Mouse (Mus musculus) central nervous system, embryonic 11.5 days (tissue): ENCODE data around the gene Abcc6. TPM values are rescaled to one million over a fixed set of nuclear protein-coding genes. Genes with fewer than 3 reads are reported as not detected.

Source experiments
- polyA plus RNA-seq: library from polyadenylated mRNA; depleted of rRNA; stranded (reverse); fragments of >200 nt; gene quantifications from 2 replicates; pipeline ENCODE4 v1.2.3, GENCODE M21; 2012; rRNA removed

Abcc6 gene
- polyA plus RNA-seq, result 1.0 and 1.4 TPM in 2 replicates

DNA sequence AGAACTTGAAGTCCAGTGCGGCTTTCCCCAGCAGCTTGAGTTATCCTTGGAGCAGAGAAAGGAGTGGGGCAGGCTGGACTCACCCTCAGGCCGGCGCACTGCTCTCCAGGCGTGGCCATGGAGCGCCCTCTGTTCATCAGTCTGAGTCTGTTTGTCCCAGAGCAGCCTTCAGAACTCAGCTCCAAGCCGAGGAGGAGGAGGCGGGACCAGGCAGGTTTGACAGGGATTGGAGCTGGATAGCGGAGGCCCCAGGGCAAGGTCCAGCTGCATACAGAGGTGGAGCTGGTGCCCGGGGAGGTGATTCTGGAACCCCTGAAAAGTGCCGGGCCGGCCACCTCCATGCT is at the start of gene Abcc6:
Abcc6 (minus strand) TSS at position 158 of the 344 bp plus-strand sequence.

DNA sequence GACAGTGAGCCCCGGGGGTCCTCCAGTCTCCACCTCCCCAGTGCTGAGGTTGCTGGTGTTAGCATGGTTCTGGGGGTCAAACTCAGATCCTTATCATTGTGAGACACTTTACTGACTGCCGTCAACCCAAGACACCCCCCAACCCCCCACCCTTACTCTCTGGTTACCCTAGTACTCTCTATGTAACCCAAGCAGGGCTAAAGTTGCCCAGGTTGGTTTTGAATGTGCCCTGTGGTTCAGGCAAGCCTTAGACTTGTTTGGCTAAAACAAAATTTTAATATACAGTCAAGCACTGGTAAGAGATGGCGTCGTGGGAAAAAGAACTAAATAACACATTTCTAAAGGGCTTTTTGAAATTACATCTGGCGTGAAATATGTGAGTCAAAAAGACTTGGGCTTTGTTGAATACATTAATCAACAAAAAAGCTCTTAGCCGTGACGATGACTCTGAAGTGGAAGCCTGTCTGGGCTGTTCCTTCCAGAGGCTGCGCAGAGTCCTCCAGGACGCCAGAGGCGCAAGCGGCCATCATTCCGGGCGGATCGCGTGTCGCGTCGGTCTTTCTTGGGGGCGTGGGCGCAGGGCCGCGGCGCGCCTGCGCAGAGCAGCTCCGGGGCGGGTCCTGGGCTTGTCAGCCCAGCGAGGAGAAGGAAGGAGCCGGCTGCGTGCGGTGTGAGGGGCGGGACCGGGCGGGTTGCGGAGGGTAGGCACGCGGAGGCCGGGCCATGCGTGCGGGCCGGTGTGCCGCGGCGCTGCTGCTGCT is 3.2 kb upstream of the Abcc6 start, which contains the start of gene Nomo1:
Nomo1 (plus strand) TSS at position 590 of the 761 bp plus-strand sequence.

DNA sequence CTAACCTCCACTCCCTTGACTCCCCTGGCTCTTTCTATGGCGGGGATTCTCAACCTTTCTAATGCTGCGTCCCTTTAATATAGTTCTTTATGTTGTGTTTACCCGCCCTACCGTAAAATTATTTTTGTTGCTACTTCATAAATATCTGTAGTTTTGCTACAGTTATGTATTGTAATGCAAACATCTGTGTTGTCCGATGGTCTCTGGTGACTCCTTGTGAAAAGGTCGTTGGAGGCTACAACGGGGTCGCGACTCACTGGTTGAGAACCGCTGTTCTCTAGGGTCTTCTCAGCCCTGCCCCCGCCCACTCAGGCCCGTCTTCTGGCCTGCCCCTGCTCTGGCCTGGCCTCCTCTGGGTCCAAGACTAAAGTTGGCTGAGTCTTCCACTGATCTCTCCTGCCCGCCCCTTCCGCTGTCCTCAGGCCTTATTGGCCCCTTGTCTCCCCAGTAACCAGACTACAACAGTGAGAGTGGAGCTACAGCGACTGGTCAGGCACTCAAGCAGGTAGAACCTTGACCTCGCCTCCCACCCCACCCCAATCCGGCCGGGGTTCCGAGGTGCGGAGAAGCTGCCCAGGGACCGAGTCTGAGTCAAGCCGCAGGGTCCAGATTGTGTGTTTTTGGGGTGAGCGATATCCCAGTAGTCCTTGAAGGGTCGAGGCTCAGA is 106.2 kb downstream of the Abcc6 start, which contains the start of gene Ccdc114:
Ccdc114 (plus strand) TSS at position 311 of the 667 bp plus-strand sequence.

DNA sequence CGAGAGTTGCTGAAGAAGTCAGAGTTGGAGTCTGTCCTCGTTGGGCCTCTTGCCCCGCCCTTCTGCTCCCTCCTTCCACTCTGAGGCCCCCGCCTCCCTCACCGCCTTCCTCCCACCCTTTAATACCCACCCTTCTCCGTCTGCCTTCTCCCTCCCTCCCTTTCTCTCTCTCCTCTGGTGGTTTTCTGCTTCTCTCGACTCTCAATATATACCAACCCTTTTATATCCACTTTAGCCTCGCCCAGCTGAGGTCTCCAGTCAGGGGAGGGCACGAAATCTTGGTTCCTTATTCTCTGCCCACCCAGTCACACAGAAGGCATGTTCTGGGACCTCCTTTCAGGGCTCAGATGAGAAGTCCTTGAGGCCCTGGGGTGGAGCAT is 108.9 kb downstream of the Abcc6 start, which contains the start of gene Emp3:
Emp3 (minus strand) TSS at position 163 of the 380 bp plus-strand sequence.

Other genes starting within 250 kb of the Abcc6 start
- 85.6 and 107 TPM in 2 replicates for gene Lmtk3, start 246.6 kb downstream of the Abcc6 start, polyA plus RNA-seq
- 0.56 and 0.88 TPM in 2 replicates for gene Sult2b1, start 245.6 kb downstream of the Abcc6 start, polyA plus RNA-seq
- gene Cyth2, start 215.7 kb downstream of the Abcc6 start, polyA plus RNA-seq, result 155 and 323 TPM in 2 replicates
- 1.2 and 1.3 TPM in 2 replicates for gene Kcnj14, start 205.5 kb downstream of the Abcc6 start, polyA plus RNA-seq
- gene Grwd1, start 199.4 kb downstream of the Abcc6 start, polyA plus RNA-seq, result 28.4 and 31.1 TPM in 2 replicates
- gene Kdelr1, start 157.5 kb downstream of the Abcc6 start, polyA plus RNA-seq, result 69.6 and 180 TPM in 2 replicates
- gene Grin2d, start 151.9 kb downstream of the Abcc6 start, polyA plus RNA-seq, result 2.4 and 2.7 TPM in 2 replicates
- 0.26 and 0.89 TPM in 2 replicates for gene Syngr4, start 133.6 kb downstream of the Abcc6 start, polyA plus RNA-seq
- 9.7 and 11.8 TPM in 2 replicates for gene Tmem143, start 133.4 kb downstream of the Abcc6 start, polyA plus RNA-seq
- 13.4 and 29.4 TPM in 2 replicates for gene Emp3, start 108.9 kb downstream of the Abcc6 start, polyA plus RNA-seq
- gene Ccdc114, start 106.2 kb downstream of the Abcc6 start, polyA plus RNA-seq, result 5.4 and 5.8 TPM in 2 replicates
- 32.7 and 33.3 TPM in 2 replicates for gene Nomo1, start 3.4 kb upstream of the Abcc6 start, polyA plus RNA-seq
- 0.71 and 1.8 TPM in 2 replicates for gene Kcnj11, start 70.5 kb upstream of the Abcc6 start, polyA plus RNA-seq
- gene Abcc8, start 149.7 kb upstream of the Abcc6 start, polyA plus RNA-seq, result 1.7 and 2.1 TPM in 2 replicates
- gene Ush1c, start 208.2 kb upstream of the Abcc6 start, polyA plus RNA-seq, result 1.9 and 2.7 TPM in 2 replicates
- gene Otog, start 210.7 kb upstream of the Abcc6 start, polyA plus RNA-seq, result 0.08 and 0.36 TPM in 2 replicates